Mouse (Mus musculus) neural tube, embryonic 12.5 days (tissue): Measurements from ENCODE around the gene Erbb3. TPM values are rescaled to one million over a fixed set of nuclear protein-coding genes. Genes with fewer than 3 reads are reported as not detected.
A peak's percentile ranks its signal among the peaks of the same experiment; 100 is the strongest.
"Not testable (repeated sequence)": the region's sequence is repeated elsewhere in the genome, so short reads cannot be mapped to it uniquely, and the experiment has no call there.

ENCODE experiments used
- ATAC-seq: fragments of 200-750 bp; cut with Nextera tagmentation; 2 replicates; pipeline ENCODE4 v1.8.0; 2017; ENCODE audit warnings: low read depth, mild to moderate bottlenecking, moderate TSS enrichment, moderate library complexity; ENCODE audit not compliant: low FRiP score
- H3K27ac ChIP-seq: fragments of 300-500 bp; sonication (generic); 2 replicates; pipeline ENCODE4 v1.5.1; 2016
- H3K27me3 ChIP-seq: fragments of 300-500 bp; sonication (generic); replicated peaks from 2 replicates; pipeline ENCODE4 v1.6.1; 2016; ENCODE audit warnings: mild to moderate bottlenecking
- H3K36me3 ChIP-seq: fragments of 300-500 bp; sonication (generic); 2 replicates; pipeline ENCODE4 v1.6.1; 2016; ENCODE audit warnings: mild to moderate bottlenecking
- H3K4me1 ChIP-seq: fragments of 300-500 bp; sonication (generic); 2 replicates; pipeline ENCODE4 v1.6.1; 2016
- H3K4me2 ChIP-seq: fragments of 300-500 bp; sonication (generic); replicated peaks from 2 replicates; pipeline ENCODE4 v1.6.1; 2016; ENCODE audit warnings: mild to moderate bottlenecking
- H3K4me3 ChIP-seq: fragments of 300-500 bp; sonication (generic); 2 replicates; pipeline ENCODE4 v1.5.1; 2016
- H3K9ac ChIP-seq: fragments of 300-500 bp; sonication (generic); 2 replicates; pipeline ENCODE4 v1.6.1; 2016; ENCODE audit warnings: mild to moderate bottlenecking
- H3K9me3 ChIP-seq: fragments of 300-500 bp; sonication (generic); 2 replicates; pipeline ENCODE4 v1.6.1; 2016; ENCODE audit warnings: mild to moderate bottlenecking
- WGBS: fragments of 180-500 bp; shearing (Covaris S2); methylation state at CpG from one replicate; pipeline ENCODE4 v1.1.7; 2016; 5-methylcytosine and 5-hydroxymethylcytosine counted together
- polyA plus RNA-seq: library from polyadenylated mRNA; unstranded; fragments of >200 nt; fragmentation: Nextera tagmentation; extraction: Ambion mirVana; gene quantifications from 2 replicates; pipeline ENCODE4 v1.2.1, GENCODE M21; 2016

Gene Erbb3
- polyA plus RNA-seq, 1 experiment from 2014 or later, result 16.0 TPM

- WGBS, result 83% methylated on average over 4 of the region's 4 CpGs
- Histone ChIP-seq H3K4me2 (no peak overlapping the region), H3K36me3 (peaks cover 26% of the 10 kb centered on the region), H3K9ac (no peak overlapping the region), H3K4me1 (peaks cover 9% of the 10 kb centered on the region), H3K27ac (no peak overlapping the region), H3K4me3 (no peak overlapping the region), H3K9me3 (no peaks in the 10 kb centered on the region), H3K27me3 (no peaks in the 10 kb centered on the region)
- ATAC-seq, result no peak
These were observed 33.2 kb upstream of the Erbb3 start for GRCm38 (mm10) chr10:128622702-128623101.

DNA sequence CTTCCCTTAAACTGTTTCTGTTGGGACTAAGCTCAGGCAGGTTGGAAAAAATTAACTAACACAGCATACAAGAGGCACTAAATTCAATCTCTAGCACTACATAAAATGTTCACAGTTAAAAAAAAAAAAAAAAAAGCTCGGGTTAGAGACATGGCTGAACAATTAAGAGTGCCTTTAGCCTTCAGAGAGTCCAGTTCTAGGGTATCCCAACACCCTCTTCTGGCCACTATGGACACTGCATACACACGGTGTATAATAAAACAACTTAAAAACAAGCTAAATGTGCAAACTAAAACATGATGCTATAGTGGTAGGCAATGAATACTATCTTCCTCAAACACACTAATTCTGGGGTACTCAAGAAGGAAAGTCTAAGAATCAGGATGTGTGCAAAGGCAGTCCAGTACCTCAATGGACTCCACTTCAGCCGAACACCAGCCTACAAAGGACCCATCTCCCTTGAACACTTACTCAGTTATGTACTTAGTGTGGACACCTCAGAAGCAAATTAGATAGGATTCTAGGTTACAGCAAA is 32.6 kb upstream of the Erbb3 start:
- Histone ChIP-seq H3K4me1 (peaks cover 9% of the 10 kb centered on the region), H3K9me3 (no peaks in the 10 kb centered on the region), H3K4me2 (no peak overlapping the region), H3K4me3 (no peak overlapping the region), H3K36me3 (peaks cover 26% of the 10 kb centered on the region), H3K9ac (no peak overlapping the region), H3K27ac (no peak overlapping the region), H3K27me3 (no peaks in the 10 kb centered on the region)
- WGBS, result 80% methylated on average over 3 of the region's 3 CpGs
- no peak for ATAC-seq

DNA sequence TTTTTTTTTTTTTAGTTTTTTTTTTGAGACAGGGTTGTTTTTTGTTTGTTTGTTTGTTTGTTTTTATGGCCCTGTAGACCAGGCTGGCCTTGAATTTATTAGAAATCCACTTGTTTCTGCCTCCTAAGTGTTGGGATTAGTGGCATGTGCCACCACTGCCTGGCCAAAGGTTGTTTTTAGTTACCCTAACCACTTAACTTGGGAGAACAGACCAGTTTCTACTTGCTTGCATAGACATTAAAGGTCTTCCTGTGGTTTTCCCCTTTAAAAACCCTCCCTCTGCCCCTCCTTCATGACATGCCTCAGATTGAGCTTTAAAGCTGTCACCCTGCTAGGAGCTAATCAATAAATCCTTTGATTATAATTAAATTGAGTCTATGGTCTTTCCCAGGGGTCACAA is 30.8 kb upstream of the Erbb3 start:
- no peak for ATAC-seq
- Histone ChIP-seq H3K9me3 (no peaks in the 10 kb centered on the region), H3K4me3 (no peak overlapping the region), H3K36me3 (peaks cover 25% of the 10 kb centered on the region), H3K9ac (no peak overlapping the region), H3K4me1 (peaks cover 5% of the 10 kb centered on the region), H3K4me2 (no peak overlapping the region), H3K27ac (no peak overlapping the region), H3K27me3 (no peaks in the 10 kb centered on the region)

DNA sequence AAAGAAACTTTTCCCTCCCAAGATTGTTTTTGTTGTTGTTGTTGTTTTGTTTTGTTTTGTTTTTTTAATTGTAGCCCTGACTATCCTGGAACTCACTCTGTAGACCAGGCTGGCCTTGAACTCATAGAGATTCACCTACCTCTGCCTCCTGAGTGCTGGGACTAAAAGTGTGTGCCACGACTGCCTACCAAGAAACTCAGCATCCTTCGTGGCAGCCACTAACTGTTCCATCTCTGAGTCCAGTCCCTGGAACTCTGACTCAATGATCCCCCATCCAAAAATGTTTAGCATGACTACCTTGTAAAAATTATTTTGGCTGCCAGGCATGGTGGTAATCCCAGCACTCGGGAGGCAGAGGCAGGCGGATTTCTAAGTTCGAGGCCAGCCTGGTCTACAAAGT is 29.7 kb upstream of the Erbb3 start:
- WGBS, result 89% methylated on average over 5 of the region's 5 CpGs
- H3K36me3 ChIP-seq, result peaks cover 14% of the 10 kb centered on the region
- not testable (repeated sequence) for H3K4me3 ChIP-seq, H3K9me3 ChIP-seq, H3K4me2 ChIP-seq, H3K4me1 ChIP-seq, ATAC-seq, H3K27ac ChIP-seq, H3K27me3 ChIP-seq, H3K9ac ChIP-seq

DNA sequence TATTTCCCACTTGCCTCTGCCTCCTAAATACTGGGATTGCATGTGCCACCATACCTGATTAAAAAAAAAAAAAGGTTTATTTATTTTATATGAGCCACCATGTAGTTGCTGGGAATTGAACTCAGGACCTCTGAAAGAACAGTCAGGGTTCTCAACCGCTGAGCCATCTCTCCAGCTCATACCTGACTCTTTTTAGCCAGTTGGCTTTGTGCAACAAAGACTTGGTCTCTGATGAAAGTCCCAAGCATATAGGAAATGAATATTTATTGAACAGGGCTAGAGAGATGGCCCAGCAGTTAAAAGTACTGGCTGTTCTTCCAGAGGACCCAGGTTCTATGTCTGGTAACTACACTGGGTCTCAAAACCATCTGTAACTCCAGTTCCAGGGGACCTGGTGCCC is 29.1 kb upstream of the Erbb3 start:
- Histone ChIP-seq H3K27me3 (no peaks in the 10 kb centered on the region), H3K4me1 (no peaks in the 10 kb centered on the region), H3K36me3 (peaks cover 9% of the 10 kb centered on the region), H3K4me3 (no peak overlapping the region), H3K9me3 (no peaks in the 10 kb centered on the region), H3K9ac (no peak overlapping the region), H3K4me2 (no peak overlapping the region), H3K27ac (no peak overlapping the region)
- WGBS, result 87% methylated on average over 1 of the region's 1 CpGs
- ATAC-seq, result no peak

DNA sequence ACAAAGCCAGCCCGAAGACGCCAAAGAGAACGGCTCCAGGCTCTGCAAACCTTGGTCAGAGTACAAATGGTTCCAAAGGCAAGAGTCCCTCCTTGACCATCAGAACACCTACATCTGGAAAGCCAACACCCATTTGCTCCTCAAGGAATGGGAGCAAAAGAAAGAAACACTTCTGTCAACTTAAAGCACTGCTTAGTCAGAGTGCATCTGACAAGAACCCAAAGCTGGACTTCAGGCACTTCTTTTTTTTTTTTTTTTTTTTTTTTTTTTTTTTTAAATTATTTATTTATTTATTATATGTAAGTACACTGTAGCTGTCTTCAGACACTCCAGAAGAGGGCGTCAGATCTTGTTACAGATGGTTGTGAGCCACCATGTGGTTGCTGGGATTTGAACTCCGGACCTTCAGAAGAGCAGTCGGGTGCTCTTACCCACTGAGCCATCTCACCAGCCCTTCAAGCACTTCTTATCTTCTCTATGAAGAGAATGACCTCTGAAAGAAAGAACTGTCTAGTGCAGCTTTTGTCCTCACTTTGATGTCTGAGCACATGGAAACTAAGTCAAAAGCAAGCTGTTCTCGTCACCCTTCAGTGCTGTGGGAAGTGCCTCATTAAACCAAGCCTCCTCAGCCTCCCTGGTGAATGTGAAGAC is 26.5 kb upstream of the Erbb3 start:
- not testable (repeated sequence) for ATAC-seq, H3K4me3 ChIP-seq, H3K4me2 ChIP-seq, H3K9me3 ChIP-seq, H3K9ac ChIP-seq, H3K27ac ChIP-seq, H3K36me3 ChIP-seq, H3K4me1 ChIP-seq, H3K27me3 ChIP-seq
- WGBS, result 86% methylated on average over 6 of the region's 7 CpGs

DNA sequence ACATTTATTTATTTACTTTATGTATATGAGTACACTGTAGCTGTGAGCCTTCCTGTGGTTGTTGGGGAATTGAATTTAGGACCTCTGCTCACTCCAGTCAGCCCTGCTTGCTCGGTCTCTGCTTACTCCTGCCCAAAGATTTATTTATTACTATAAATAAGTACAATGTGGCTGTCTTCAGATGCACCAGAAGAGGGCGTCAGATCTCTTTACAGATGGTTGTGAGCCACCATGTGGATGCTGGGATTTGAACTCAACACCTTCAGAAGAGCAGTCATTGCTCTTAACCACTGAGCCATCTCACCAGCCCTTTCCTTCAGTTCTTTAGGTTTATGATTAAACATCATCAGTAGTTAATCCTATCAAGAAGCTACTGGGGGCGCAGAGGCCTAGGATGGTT is 25.5 kb upstream of the Erbb3 start:
- H3K4me1 ChIP-seq, result no peaks in the 10 kb centered on the region
- no peaks in the 10 kb centered on the region for H3K27me3 ChIP-seq
- no peak overlapping the region for H3K4me2 ChIP-seq
- H3K4me3 ChIP-seq, result no peak overlapping the region
- no peak for ATAC-seq
- H3K36me3 ChIP-seq, result no peaks in the 10 kb centered on the region
- H3K9ac ChIP-seq, result no peak overlapping the region
- no peaks in the 10 kb centered on the region for H3K9me3 ChIP-seq
- H3K27ac ChIP-seq, result no peak overlapping the region
- WGBS, result 58% methylated on average over 3 of the region's 3 CpGs

DNA sequence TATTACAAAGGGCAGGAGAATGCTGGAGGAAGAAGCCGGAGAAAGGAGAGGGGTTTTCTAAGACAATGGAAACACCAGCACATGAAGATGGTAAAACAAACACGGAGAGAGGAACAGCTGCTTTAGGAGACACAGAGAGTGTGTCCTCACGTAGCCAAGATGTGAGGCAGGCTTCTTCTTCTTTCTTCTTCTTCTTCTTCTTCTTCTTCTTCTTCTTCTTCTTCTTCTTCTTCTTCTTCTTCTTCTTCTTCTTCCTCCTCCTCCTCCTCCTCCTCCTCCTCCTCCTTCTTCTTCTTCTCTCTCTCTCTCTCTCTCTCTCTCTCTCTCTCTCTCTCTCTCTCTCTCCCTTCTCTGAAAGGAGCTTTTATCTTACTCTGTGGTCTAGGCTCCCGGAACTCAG is 24.4 kb upstream of the Erbb3 start:
- H3K9ac ChIP-seq, H3K9me3 ChIP-seq, H3K27ac ChIP-seq, H3K4me3 ChIP-seq, H3K4me2 ChIP-seq, ATAC-seq, H3K4me1 ChIP-seq, H3K36me3 ChIP-seq, H3K27me3 ChIP-seq: not testable (repeated sequence)
- 68% methylated on average over 4 of the region's 4 CpGs for WGBS

GRCm38 (mm10) chr10:128613154-128613440 is 23.6 kb upstream of the Erbb3 start:
- Histone ChIP-seq H3K4me1 (no peaks in the 10 kb centered on the region), H3K9ac (no peak overlapping the region), H3K27me3 (no peaks in the 10 kb centered on the region), H3K36me3 (no peaks in the 10 kb centered on the region), H3K9me3 (no peaks in the 10 kb centered on the region), H3K4me3 (no peak overlapping the region), H3K4me2 (0 out of 2 replicates have a peak overlapping the region, but pooled peaks have one; percentile 20), H3K27ac (no peak overlapping the region)
- ATAC-seq, result no peak
- 41% methylated on average over 6 of the region's 6 CpGs for whole genome bisulfite sequencing

DNA sequence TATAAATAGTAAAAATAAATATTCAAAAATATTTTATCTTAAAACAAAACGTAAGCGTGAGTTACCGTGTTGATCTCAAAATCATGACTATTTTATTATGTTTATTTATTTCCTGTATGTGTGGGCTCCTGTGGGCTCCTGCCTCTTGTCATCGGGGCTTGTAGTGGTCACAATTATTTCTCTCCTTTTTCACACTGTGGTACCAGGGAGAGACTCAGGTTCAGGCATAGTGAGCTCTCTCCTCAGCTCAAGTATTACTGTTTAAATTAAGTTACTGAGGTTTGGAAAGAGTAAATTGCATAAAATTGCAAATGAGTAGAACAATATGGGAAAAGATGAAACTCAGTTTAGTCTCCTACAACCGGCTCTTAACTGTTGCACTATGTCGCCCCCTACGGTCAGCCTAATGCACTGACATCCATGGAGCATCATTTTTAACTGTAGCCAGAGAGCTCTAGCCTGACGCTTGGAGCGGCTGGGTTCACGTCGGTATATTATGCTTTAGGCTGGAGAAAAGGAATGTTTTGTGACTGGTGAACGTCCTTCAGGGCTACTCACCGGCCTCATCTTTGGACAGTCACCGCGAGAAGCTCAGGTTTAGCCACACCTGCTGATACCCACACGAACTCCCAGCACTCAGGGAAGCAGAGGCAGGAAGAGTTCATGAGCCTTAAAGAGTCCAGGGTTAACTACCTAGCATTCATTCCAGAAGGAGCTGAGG is 23.1 kb upstream of the Erbb3 start:
- H3K9ac ChIP-seq, result no peak overlapping the region
- no peak overlapping the region for H3K4me3 ChIP-seq
- 0 out of 2 replicates have a peak overlapping the region, but pooled peaks have one; percentile 20 for H3K4me2 ChIP-seq
- H3K27ac ChIP-seq, result no peak overlapping the region
- WGBS, result 18% methylated on average over 16 of the region's 16 CpGs
- no peaks in the 10 kb centered on the region for H3K36me3 ChIP-seq
- no peaks in the 10 kb centered on the region for H3K27me3 ChIP-seq
- no peak; the same call in 1 of the 2 replicates for ATAC-seq
- no peaks in the 10 kb centered on the region for H3K9me3 ChIP-seq
- H3K4me1 ChIP-seq, result no peaks in the 10 kb centered on the region

DNA sequence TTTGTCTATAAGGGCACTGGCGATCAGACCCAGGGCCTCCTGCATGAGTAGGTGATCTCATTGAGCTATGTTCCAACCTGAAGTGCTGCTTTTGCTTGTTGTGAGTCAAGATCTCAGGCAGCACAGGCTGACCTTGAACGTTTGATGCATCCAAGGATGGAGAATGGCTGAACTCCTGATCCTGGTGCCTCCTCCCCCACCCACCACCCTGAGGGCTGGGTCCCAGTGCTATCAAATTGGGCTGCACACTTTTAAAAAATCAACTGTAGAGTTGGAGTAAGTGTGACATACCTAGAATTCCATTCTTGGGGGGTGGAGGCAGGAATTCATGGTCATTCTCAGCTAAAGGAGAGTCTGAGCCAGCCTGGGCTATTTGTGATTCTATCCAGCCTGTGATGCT is 17.0 kb upstream of the Erbb3 start:
- no peak for ATAC-seq
- no peak overlapping the region for H3K4me3 ChIP-seq
- H3K36me3 ChIP-seq, result no peaks in the 10 kb centered on the region
- no peak overlapping the region for H3K4me2 ChIP-seq
- 49% methylated on average over 2 of the region's 2 CpGs for WGBS
- no peak overlapping the region for H3K9ac ChIP-seq
- H3K27ac ChIP-seq, result no peak overlapping the region
- H3K9me3 ChIP-seq, result no peaks in the 10 kb centered on the region
- no peaks in the 10 kb centered on the region for H3K27me3 ChIP-seq
- H3K4me1 ChIP-seq, result no peaks in the 10 kb centered on the region

GRCm38 (mm10) chr10:128602470-128603128 is 13.1 kb upstream of the Erbb3 start:
- Histone ChIP-seq H3K9me3 (no peaks in the 10 kb centered on the region), H3K36me3 (no peaks in the 10 kb centered on the region), H3K4me2 (no peak overlapping the region), H3K4me1 (no peaks in the 10 kb centered on the region), H3K4me3 (no peak overlapping the region), H3K9ac (no peak overlapping the region), H3K27ac (no peak overlapping the region), H3K27me3 (no peaks in the 10 kb centered on the region)
- ATAC-seq, result no peak
- WGBS, result 89% methylated on average over 4 of the region's 4 CpGs
